34 mouse cellular contexts compared by ENCODE assay signal in genomic region chr8:83426104-83426759, GRCm38 (mm10). TPM values are rescaled to one million over a fixed set of nuclear protein-coding genes. Genes with fewer than 3 reads are reported as not detected.
DNase-seq lines count a peak whose midpoint lies in the region; ATAC-seq and TF ChIP-seq lines count a peak whose summit lies in the region.
"Had no signal": no experiment of that assay in that cellular context is flagged by ENCODE, and none has a peak within 500 bp of the region (broad histone marks: within the 10 kb centered on the region; RNA-seq: fewer than 3 reads in every experiment).

No protein-coding gene starts in this region.

- no peaks in the 10 kb centered on the region for H3K36me3 ChIP-seq in heart, embryonic 13.5 days
- H3K36me3 ChIP-seq in liver, embryonic 12.5 days: no peaks in the 10 kb centered on the region
- H3K36me3 ChIP-seq in CH12.LX (replicated peaks in 1 of 2; ENCODE audit: control insufficient read depth in 1 of 2, insufficient read depth in 1 of 2, low read length in 1 of 2): no peaks in the 10 kb centered on the region
- H3K36me3 ChIP-seq: embryonic facial prominence, embryonic 13.5 days; forebrain, embryonic 12.5 days; hindbrain, embryonic 12.5 days; limb, embryonic 10.5 days; limb, embryonic 15.5 days; lung, embryonic 15.5 days; midbrain, embryonic 12.5 days; neural tube, embryonic 12.5 days had no signal

- no peak overlapping the region for H3K27ac ChIP-seq in heart, embryonic 13.5 days (replicated peaks)
- peak overlapping the region; percentile 78 for H3K27ac ChIP-seq in liver, embryonic 12.5 days
- no peak overlapping the region for H3K27ac ChIP-seq in CH12.LX (ENCODE audit: insufficient read depth, low read depth)
- H3K27ac ChIP-seq: embryonic facial prominence, embryonic 13.5 days; forebrain, embryonic 12.5 days; hindbrain, embryonic 12.5 days; kidney, postnatal 0 days; limb, embryonic 10.5 days; limb, embryonic 15.5 days; lung, embryonic 15.5 days; midbrain, embryonic 12.5 days; neural tube, embryonic 12.5 days had no signal

- H3K9me3 ChIP-seq in heart, embryonic 13.5 days: no peaks in the 10 kb centered on the region
- no peaks in the 10 kb centered on the region for H3K9me3 ChIP-seq in liver, embryonic 12.5 days (replicated peaks)
- no peaks in the 10 kb centered on the region for H3K9me3 ChIP-seq in CH12.LX (replicated peaks; ENCODE audit: low read length)
- H3K9me3 ChIP-seq: embryonic facial prominence, embryonic 13.5 days; forebrain, embryonic 12.5 days; G1E; hindbrain, embryonic 12.5 days; limb, embryonic 10.5 days; limb, embryonic 15.5 days; lung, embryonic 15.5 days; megakaryocyte, embryonic 14.5 days; midbrain, embryonic 12.5 days; neural tube, embryonic 12.5 days had no signal

- no peak for TF ChIP-seq RAD21 in CH12.LX (IDR thresholded peaks at IDR 0.05; ENCODE audit: low read depth, low read length)

- no peak for TF ChIP-seq CTCF in CH12.LX (conservative IDR thresholded peaks at IDR 0.05 in 1 of 2, IDR thresholded peaks at IDR 0.05 in 1 of 2; ENCODE audit: low read depth in 2 of 2, low read length in 2 of 2)

- no peak for TF ChIP-seq EP300 in CH12.LX (IDR thresholded peaks at IDR 0.05; ENCODE audit: low read length)

- H3K4me3 ChIP-seq in heart, embryonic 13.5 days: no peak overlapping the region
- H3K4me3 ChIP-seq in liver, embryonic 12.5 days: no peak overlapping the region
- no peak overlapping the region for H3K4me3 ChIP-seq in CH12.LX (replicated peaks in 1 of 3; ENCODE audit: low read depth in 2 of 3, low read length in 2 of 3, poor library complexity in 1 of 3)
- H3K4me3 ChIP-seq: embryonic facial prominence, embryonic 13.5 days; erythroblast, embryonic 14.5 days; forebrain, embryonic 12.5 days; hindbrain, embryonic 12.5 days; limb, embryonic 10.5 days; limb, embryonic 15.5 days; lung, embryonic 15.5 days; megakaryocyte, embryonic 14.5 days; midbrain, embryonic 12.5 days; myocyte; neural tube, embryonic 12.5 days had no signal

- in situ Hi-C loops in CH12.LX (cut with MboI; ENCODE audit: low pct_ligation_motif_present, low pct_unique_long_range_greater_than_20kb, low sequenced_read_pairs): no loop called here

- TF ChIP-seq POLR2A in CH12.LX (IDR thresholded peaks at IDR 0.05; ENCODE audit: low read depth, low read length): no peak

- peaks cover 80% of the 10 kb centered on the region for H3K27me3 ChIP-seq in heart, embryonic 13.5 days (replicated peaks)
- H3K27me3 ChIP-seq in liver, embryonic 12.5 days (replicated peaks): no peaks in the 10 kb centered on the region
- no peaks in the 10 kb centered on the region for H3K27me3 ChIP-seq in CH12.LX (replicated peaks)
- H3K27me3 ChIP-seq: embryonic facial prominence, embryonic 13.5 days; forebrain, embryonic 12.5 days; hindbrain, embryonic 12.5 days; limb, embryonic 15.5 days; lung, embryonic 15.5 days; midbrain, embryonic 12.5 days; neural tube, embryonic 12.5 days; Patski had no signal

- no peaks in the 10 kb centered on the region for H3K79me2 ChIP-seq in CH12.LX (replicated peaks; ENCODE audit: control insufficient read depth, extremely low read depth, insufficient read depth, poor library complexity, severe bottlenecking)

- 53% methylated on average over 11 of the region's 11 CpGs for WGBS in heart, embryonic 13.5 days
- 63% methylated on average over 11 of the region's 11 CpGs for WGBS in liver, embryonic 12.5 days (ENCODE audit: insufficient replicate concordance)

- dilution Hi-C loops in CH12.LX (cut with MboI; ENCODE audit: extremely low pct_ligation_motif_present, extremely low pct_unique_long_range_greater_than_20kb, low sequenced_read_pairs): no loop called here

- peak overlapping the region; percentile 19; the same call in 1 of the 2 replicates for H3K4me2 ChIP-seq in heart, embryonic 13.5 days
- 0 out of 2 replicates have a peak overlapping the region, but pooled peaks have one; percentile 14 for H3K4me2 ChIP-seq in liver, embryonic 12.5 days
- H3K4me2 ChIP-seq in CH12.LX (ENCODE audit: insufficient read depth, low read depth, poor library complexity, severe bottlenecking): no peak overlapping the region
- H3K4me2 ChIP-seq: embryonic facial prominence, embryonic 13.5 days; forebrain, embryonic 12.5 days; heart, embryonic 11.5 days; hindbrain, embryonic 12.5 days; limb, embryonic 15.5 days; lung, embryonic 15.5 days; midbrain, embryonic 12.5 days; neural tube, embryonic 12.5 days had no signal

- peaks cover 18% of the 10 kb centered on the region for H3K4me1 ChIP-seq in heart, embryonic 13.5 days
- peaks cover 85% of the 10 kb centered on the region for H3K4me1 ChIP-seq in liver, embryonic 12.5 days
- peaks cover 0 to 13% of the 10 kb centered on the region in 2 experiments; a peak in 3 of 4 replicates for H3K4me1 ChIP-seq in CH12.LX (ENCODE audit: control insufficient read depth in 1 of 2, insufficient read depth in 2 of 2)
- H3K4me1 ChIP-seq: embryonic facial prominence, embryonic 13.5 days; hindbrain, embryonic 12.5 days; limb, embryonic 10.5 days; limb, embryonic 15.5 days; midbrain, embryonic 12.5 days; neural tube, embryonic 12.5 days had no signal

- DNase-seq in heart, adult 8-10 months (ENCODE audit: low spot score): no peak
- DNase-seq in liver (no peak), CH12.LX (ENCODE audit: extremely low read depth) (no peak), R1 (ENCODE audit: low read depth, low spot score) (peak; percentile 84)
- DNase-seq in gastrocnemius, postnatal 4 days (ENCODE audit: low spot score in 2 of 2): no peak
- DNase-seq in cerebellum, adult 9-10 months: no peak
- DNase-seq: adrenal gland, postnatal 25 days; cerebellum, adult 11-12 months; cerebellum, postnatal 10 days; forebrain, postnatal 0 days; heart, postnatal 14 days; thymus, adult 2 months; thymus, postnatal 36 days had no signal

- no peak for ATAC-seq in heart, embryonic 13.5 days (ENCODE audit: extremely low read depth, insufficient number of reproducible peaks, low FRiP score, low TSS enrichment)
- ATAC-seq in liver, embryonic 12.5 days: no peak
- ATAC-seq: CD4-positive, CD25-positive, alpha-beta regulatory T cell, adult 4 months; forebrain, postnatal 0 days; intestine, embryonic 16.5 days; Patski had no signal

- H3K9ac ChIP-seq in heart, embryonic 13.5 days: no peak overlapping the region
- H3K9ac ChIP-seq in liver, embryonic 12.5 days: peak overlapping the region; percentile 44; the same call in 1 of the 2 replicates
- H3K9ac ChIP-seq in CH12.LX (ENCODE audit: insufficient read depth, low read depth): no peak overlapping the region
- H3K9ac ChIP-seq: embryonic facial prominence, embryonic 13.5 days; forebrain, embryonic 12.5 days; forebrain, postnatal 0 days; hindbrain, embryonic 12.5 days; limb, embryonic 15.5 days; lung, embryonic 15.5 days; midbrain, embryonic 12.5 days; neural tube, embryonic 12.5 days had no signal

TF ChIP-seq in CH12.LX, 34 proteins besides CTCF, POLR2A, EP300 and RAD21:
- no peak for TF ChIP-seq ZKSCAN1 (IDR thresholded peaks at IDR 0.05; ENCODE audit: borderline replicate concordance, low read depth, low read length)
- TF ChIP-seq TBP (conservative IDR thresholded peaks at IDR 0.05; ENCODE audit: low read depth, low read length): no peak
- 0 out of 2 replicates have a peak, but pooled peaks have one; percentile 10 for TF ChIP-seq BHLHE40 (IDR thresholded peaks at IDR 0.05; ENCODE audit: low read depth, low read length)

RNA-seq across cellular contexts. Expression of gene Scoc, which starts 32.0 kb away (rescaled TPM):
- 80.1 and 83.2 TPM in 2 replicates for polyA plus RNA-seq in heart, embryonic 13.5 days (2015; fragmentation: Nextera tagmentation; extraction: Ambion mirVana)
- total RNA-seq in heart, adult 8-10 months (2022): 10 to 100 TPM; 42.9 to 54.7 (median 51.4) TPM
- polyA plus RNA-seq in liver, embryonic 12.5 days (2016; fragmentation: Nextera tagmentation; extraction: Ambion mirVana): 78.8 and 84.8 TPM in 2 replicates
- 28.9 and 37.8 TPM in 2 replicates for total RNA-seq in CH12.LX (2012; rRNA removed)
- total RNA-seq in CH12.LX (2014; rRNA removed): 79.7 and 85.9 TPM in 2 replicates
- polyA plus RNA-seq in CH12.LX (2012; ENCODE audit: insufficient read length, low read depth): 25.4 and 34.5 TPM in 2 replicates
- total RNA-seq in gastrocnemius, postnatal 4 days (2021): 10 to 100 TPM; 40.3 to 49.4 TPM

RNA-seq across cellular contexts. Expression of gene Clgn, which starts 36.6 kb away (rescaled TPM):
- 0.06 and 0.09 TPM in 2 replicates for polyA plus RNA-seq in heart, embryonic 13.5 days (2015; fragmentation: Nextera tagmentation; extraction: Ambion mirVana)
- total RNA-seq in heart, adult 8-10 months (2022): not detected
- polyA plus RNA-seq in liver, embryonic 12.5 days (2016; fragmentation: Nextera tagmentation; extraction: Ambion mirVana): 0.36 and 0.51 TPM in 2 replicates
- total RNA-seq in CH12.LX (2012; rRNA removed): 0.59 TPM in 2 replicates
- total RNA-seq in CH12.LX (2014; rRNA removed): 1.2 and 1.3 TPM in 2 replicates
- polyA plus RNA-seq in CH12.LX (2012; ENCODE audit: insufficient read length, low read depth): 1.4 and 1.5 TPM in 2 replicates
- total RNA-seq in gastrocnemius, postnatal 4 days (2021): under 1 TPM in 1 of 2 experiments, not detected in 1; 0.10 TPM
- total RNA-seq: adrenal gland, adult 18-20 months; gastrocnemius, adult 8-10 months; heart, postnatal 14 days had no signal
- polyA plus RNA-seq: CD4-positive, CD25-positive, alpha-beta regulatory T cell, adult 4 months; erythroblast, embryonic 14.5 days; G1E; myocyte; Patski had no signal
